Mouse (Mus musculus): ENCODE results near the gene Ppara.

Gene Ppara

DNA sequence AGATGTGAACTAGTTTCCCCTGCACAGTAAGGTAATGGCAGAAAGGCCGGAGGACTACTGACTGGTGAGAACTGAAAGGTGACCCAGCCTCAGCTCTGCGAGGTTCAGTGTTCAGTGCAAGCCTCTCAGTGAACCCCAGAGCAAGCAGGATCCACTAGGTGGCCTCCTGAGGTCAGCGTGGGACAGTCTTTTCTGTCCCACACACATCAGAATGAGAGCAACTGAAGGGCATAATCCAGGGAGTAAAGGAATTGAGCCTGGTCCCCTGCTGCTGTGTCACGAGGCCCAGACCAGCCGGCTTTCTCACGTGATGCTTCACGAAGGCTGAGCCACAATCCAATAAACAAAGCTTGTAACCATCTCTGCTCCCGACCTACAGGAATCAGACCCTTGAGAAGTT lies 73.7 kb downstream of the Ppara start:
- peak; percentile 14 to 16 for DNase-seq

DNA sequence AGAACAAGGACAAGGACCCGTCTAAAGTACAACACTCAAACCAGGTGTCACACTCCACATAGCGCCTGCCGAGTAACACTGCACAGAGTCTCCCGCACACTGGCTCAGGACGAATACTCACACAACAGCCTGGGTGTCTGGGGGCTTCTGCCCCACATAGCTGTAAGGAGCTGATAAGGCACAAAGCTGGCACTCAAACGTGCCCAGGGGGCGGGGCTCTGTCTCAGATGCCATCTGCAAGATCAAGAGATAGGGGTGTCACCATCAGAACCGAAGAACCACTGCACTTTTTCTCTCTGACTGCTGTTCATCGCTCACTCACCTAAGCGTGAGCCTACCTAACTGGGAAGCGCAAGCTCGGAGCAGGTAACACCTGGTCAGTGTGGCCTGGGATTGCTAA lies 74.3 kb downstream of the Ppara start:
- peak in 1 of 2 experiments; percentile 15 for DNase-seq

DNA sequence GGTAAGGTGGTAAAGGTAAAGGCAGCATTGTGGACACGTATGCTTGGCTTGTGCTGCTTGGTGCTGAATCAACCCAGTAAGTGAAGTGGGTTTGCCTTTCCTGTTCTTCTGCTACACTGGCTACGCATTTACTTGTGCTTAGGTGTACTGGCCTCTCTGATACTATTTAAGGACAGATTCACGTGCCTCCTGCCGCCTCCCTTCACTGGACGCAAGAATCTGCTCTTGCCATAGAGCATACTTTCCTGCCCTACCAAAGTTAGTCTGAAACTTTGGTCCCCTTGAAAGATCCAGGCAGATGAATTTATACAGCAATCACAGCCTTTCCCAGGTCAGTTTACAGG lies 75.7 kb downstream of the Ppara start:
- peak in 1 of 2 experiments; percentile 14 for DNase-seq

DNA sequence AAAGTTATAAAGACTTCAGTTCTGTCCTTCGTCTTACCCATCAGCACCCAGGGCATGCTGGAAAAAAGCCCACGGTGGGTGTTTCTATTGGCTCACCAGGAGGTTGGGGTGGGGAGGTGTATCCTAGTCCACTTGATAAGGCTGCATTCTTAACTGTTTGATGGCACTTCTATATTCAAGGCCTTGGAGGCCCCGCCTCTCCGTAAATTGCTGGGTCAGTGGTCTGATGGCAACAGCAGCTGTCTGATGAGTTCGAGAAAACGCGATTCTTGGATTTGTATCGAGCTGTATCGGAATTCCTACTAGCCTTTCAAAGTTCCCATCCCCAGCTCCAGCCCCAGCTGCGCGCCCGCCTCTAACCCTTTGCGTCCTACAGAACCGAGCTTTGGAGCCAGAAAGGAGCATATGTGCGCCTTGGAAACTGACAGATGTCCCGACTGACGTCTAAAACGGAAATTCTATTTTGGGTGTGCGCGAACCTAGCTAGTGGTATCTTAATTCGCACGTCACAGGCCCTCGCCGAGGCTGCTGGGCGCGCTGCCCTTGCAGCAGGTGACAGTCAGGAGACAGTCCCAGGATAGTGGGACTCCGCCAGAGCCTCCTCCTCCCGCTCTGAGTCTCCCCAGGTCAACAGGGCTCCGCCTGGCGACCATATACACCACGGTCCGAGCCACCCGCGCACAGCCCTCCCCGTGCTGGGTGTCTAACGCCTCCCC lies 76.2 kb downstream of the Ppara start:
- DNase-seq, result peak; percentile 89 to 90

- DNase-seq, result peak; percentile 98 to 100
Measured at GRCm38 (mm10) chr15:85811535-85812277, 76.9 kb downstream of the Ppara start, which contains the start of gene Cdpf1. Gene Cdpf1, minus strand, starts transcription at chr15:85811697.

GRCm38 (mm10) chr15:85813428-85813827 lies 78.6 kb downstream of the Ppara start:
- DNase-seq, result no peak

DNA sequence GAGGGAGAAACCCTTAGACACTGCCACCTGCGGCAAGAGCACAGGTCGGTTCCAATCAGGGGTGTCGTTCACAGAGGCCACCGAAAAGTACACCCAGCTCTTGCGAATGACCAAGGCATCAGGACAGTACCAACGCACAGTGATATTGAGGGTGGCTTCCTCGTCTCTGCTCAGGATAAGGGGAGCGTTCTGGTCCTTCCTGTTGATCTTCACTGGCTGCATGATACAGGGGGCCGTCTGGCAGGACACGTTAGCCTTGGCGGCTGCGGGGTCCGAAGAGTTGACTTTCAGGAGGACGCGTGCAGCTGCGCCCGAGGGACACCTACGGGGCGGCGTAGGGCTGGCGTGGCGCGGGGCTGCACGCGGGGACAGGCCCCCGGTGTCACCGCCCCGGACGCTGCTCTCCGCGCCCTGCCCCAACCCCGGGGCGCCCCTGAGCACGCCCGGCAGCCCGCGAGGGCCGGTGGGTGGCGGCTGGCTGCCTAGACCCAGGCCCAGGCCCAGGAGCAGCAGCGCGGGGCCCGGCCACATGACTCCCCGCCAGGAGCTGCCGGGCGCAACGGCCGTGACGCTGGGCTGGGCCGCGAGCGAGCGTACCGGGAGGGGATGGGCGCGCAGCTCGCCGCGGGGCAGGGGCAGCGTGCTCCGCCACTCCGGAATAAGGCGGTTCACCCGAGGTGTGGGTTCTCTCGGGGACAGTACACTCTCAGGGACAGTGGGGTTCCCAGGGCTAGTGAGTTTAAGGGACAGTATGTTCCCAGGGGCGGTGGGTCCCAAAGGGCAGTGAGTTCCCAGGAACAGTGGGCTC lies 86.6 kb downstream of the Ppara start, which contains the start of gene Pkdrej:
Pkdrej (minus strand) TSS at position 532 of the 808 bp plus-strand sequence.
- DNase-seq, result peak; percentile 58 to 75

- peak in 1 of 2 experiments; percentile 44 for DNase-seq
Measured at GRCm38 (mm10) chr15:85822011-85822359, 87.2 kb downstream of the Ppara start.

GRCm38 (mm10) chr15:85826676-85827075 lies 91.9 kb downstream of the Ppara start:
- no peak for DNase-seq

- no peak for DNase-seq
Measured at GRCm38 (mm10) chr15:85828071-85828470, 93.3 kb downstream of the Ppara start.

- DNase-seq, result no peak
Measured at GRCm38 (mm10) chr15:85829470-85829869, 94.7 kb downstream of the Ppara start.

GRCm38 (mm10) chr15:85831954-85832590 lies 97.3 kb downstream of the Ppara start, which contains the start of gene Ttc38:
Gene Ttc38, plus strand, starts transcription at chr15:85832306.
- peak; percentile 89 to 91 for DNase-seq

GRCm38 (mm10) chr15:85832599-85832998 lies 97.8 kb downstream of the Ppara start:
- DNase-seq, result no peak

DNA sequence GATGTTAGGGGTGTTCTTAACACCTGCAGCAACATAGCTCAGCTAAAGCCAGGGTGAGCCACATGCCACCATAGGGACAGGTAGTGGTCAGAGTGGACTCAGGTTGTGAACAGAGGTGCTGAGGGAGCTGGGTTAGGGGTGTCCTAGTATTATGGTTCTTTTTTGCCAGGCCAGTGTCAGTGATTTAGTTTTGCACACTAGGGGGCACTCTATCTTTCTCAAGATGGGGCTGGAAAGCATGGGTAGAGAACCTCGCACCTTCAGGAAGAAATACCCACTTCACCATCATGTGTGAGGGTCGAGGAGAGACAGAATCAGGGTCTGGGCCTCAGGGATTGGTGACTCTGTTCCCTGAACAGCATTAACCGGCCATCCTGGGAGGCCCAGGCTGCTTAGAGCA lies 100.6 kb downstream of the Ppara start:
- DNase-seq, result no peak

GRCm38 (mm10) chr15:85836887-85837286 lies 102.1 kb downstream of the Ppara start:
- no peak for DNase-seq

GRCm38 (mm10) chr15:85840983-85841382 lies 106.2 kb downstream of the Ppara start:
- no peak for DNase-seq

DNA sequence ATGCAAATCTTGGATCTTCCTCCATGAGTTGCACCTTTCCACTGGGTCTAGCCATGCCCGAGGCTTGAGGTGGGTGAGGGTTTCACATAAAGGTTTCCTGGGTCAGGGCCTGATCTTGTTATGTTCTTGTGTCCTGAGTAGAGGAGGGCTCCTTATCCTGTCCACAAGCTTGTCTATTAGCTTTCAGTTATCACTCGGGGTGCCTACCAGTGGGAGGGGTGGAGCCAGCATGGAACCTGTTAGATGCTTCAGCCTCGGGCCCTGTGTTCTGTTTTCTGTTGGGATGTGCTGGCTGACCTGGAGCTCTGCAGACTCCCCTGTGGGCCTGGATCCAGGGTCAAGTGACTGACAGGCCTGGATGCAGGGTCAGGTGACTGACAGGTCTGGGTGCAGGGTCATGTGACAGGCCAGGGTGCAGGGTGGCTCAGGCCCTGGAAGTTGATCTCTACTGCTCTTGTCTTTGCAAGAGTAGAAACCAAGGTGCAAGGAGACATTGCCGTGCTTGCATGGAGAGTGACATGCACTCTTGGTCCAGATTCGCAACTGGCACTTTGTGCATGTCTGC lies 107.1 kb downstream of the Ppara start:
- DNase-seq, result no peak

- DNase-seq, result peak; percentile 49 to 64
Measured at GRCm38 (mm10) chr15:85845071-85845470, 110.3 kb downstream of the Ppara start.

- peak in 1 of 2 experiments; percentile 29 for DNase-seq
Measured at GRCm38 (mm10) chr15:85851656-85852392, 117.0 kb downstream of the Ppara start.
